Mouse (Mus musculus) kidney, adult 2 months (tissue): ENCODE measurements at regions not wholly inside any gene's neighbourhood (a gene's known extent, or its start where the extent isn't known, plus 50 kb on each side); places are given as distances from the start of the nearest gene placed in this dataset.

ENCODE experiments used
- DNase-seq: peaks from one replicate; pipeline ENCODE4 v3.0.0; 2021
- H3K27ac ChIP-seq: fragments of 200-500 bp; 2 replicates; pipeline ENCODE4 v1.5.1; 2012; ENCODE audit warnings: low read depth, low read length, control low read depth, inconsistent platforms; ENCODE audit not compliant: insufficient read depth
- H3K27me3 ChIP-seq: fragments of 200-500 bp; replicated peaks from 2 replicates; pipeline ENCODE4 v1.6.1; 2012; ENCODE audit warnings: mild to moderate bottlenecking, moderate library complexity, low read length, inconsistent platforms; ENCODE audit not compliant: control insufficient read depth, insufficient read depth
- H3K36me3 ChIP-seq: fragments of 200-500 bp; 2 replicates; pipeline ENCODE4 v1.6.1; 2012; ENCODE audit warnings: mild to moderate bottlenecking, moderate library complexity, low read length, inconsistent platforms; ENCODE audit not compliant: control insufficient read depth, insufficient read depth
- H3K4me1 ChIP-seq: fragments of 200-500 bp; 2 replicates; pipeline ENCODE4 v1.6.1; 2011; ENCODE audit warnings: low read length; ENCODE audit not compliant: control insufficient read depth, insufficient read depth
- H3K4me3 ChIP-seq: fragments of 200-500 bp; 2 replicates; pipeline ENCODE4 v1.5.1; 2011; ENCODE audit warnings: mild to moderate bottlenecking, low read depth, low read length, control low read depth; ENCODE audit not compliant: insufficient read depth
- CTCF ChIP-seq: fragments of 200-500 bp; conservative IDR thresholded peaks from 2 replicates; pipeline ENCODE4 v1.5.1; 2011; ENCODE audit warnings: low read depth, mild to moderate bottlenecking, control low read depth, low read length, moderate library complexity, mixed read lengths; ENCODE audit not compliant: insufficient read depth, insufficient read length
- POLR2A ChIP-seq: fragments of 200-500 bp; IDR thresholded peaks from one replicate; pipeline ENCODE4 v1.6.1; 2011; ENCODE audit warnings: low read depth, low read length, control low read depth
- WGBS: fragments of 180-500 bp; shearing (Covaris S2); methylation state at CpG from one replicate; pipeline ENCODE4 v1.1.7; 2018; 5-methylcytosine and 5-hydroxymethylcytosine counted together

- no peak for TF ChIP-seq POLR2A
- no peak for TF ChIP-seq CTCF
- DNase-seq: no peak
- H3K27ac ChIP-seq: no peak overlapping the region
- WGBS: 98% methylated on average over 1 of the region's 1 CpGs
- no peaks in the 10 kb centered on the region for H3K27me3 ChIP-seq
- H3K4me1 ChIP-seq: no peaks in the 10 kb centered on the region
- H3K36me3 ChIP-seq: no peaks in the 10 kb centered on the region
- H3K4me3 ChIP-seq: no peak overlapping the region
Measured at GRCm38 (mm10) chr15:93705109-93705508, 109.4 kb upstream of the Prickle1 start.

DNA sequence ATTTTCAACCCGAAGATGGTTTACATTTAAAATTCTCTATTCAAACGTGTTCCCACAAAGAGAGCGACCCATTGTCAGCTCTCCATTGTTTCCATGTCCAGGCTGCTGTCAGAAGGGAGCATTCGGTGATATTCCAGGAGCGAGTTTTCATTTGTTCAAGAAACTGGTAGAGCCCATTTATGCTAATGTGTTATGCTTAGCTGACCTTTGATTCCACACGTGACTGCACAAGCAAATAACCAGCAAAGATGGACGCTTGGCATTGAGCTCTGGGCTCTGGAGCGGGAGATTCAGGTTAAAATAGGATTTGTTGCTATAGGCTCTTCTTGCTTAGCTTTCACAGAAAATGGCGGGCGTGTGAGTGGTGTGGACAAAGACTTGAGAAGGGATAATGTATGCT is 105.3 kb upstream of the Prickle1 start:
- Histone ChIP-seq H3K4me1 (no peaks in the 10 kb centered on the region), H3K4me3 (no peak overlapping the region), H3K27ac (no peak overlapping the region), H3K36me3 (no peaks in the 10 kb centered on the region), H3K27me3 (no peaks in the 10 kb centered on the region)
- 62% methylated on average over 10 of the region's 10 CpGs for WGBS
- peak; percentile 36 for DNase-seq
- TF ChIP-seq POLR2A: no peak

DNA sequence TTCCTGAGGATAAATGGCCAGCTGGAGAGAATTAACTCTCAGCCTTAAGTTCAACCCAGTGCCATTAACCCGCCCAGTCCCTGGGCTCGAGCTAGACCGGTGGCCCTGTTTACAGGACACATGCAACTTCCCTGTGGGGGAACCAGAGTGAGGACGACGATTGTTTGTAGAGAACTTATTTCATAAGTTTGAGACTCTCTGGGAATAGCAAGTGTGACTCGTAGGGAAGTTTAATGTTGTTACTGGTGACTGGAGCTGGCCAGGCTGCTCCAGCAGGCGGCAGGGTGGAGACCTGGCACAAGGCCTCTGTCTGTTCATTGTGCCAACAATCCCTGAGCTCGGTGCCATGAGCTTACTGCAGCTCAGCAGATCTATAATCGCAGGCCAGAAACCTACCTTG is 104.3 kb upstream of the Prickle1 start:
- H3K27ac ChIP-seq: no peak overlapping the region
- no peaks in the 10 kb centered on the region for H3K36me3 ChIP-seq
- 48% methylated on average over 9 of the region's 9 CpGs for WGBS
- TF ChIP-seq CTCF (peak; percentile 48), POLR2A (no peak)
- H3K4me3 ChIP-seq: no peak overlapping the region
- H3K27me3 ChIP-seq: no peaks in the 10 kb centered on the region
- H3K4me1 ChIP-seq: no peaks in the 10 kb centered on the region
- peak; percentile 68 for DNase-seq

DNA sequence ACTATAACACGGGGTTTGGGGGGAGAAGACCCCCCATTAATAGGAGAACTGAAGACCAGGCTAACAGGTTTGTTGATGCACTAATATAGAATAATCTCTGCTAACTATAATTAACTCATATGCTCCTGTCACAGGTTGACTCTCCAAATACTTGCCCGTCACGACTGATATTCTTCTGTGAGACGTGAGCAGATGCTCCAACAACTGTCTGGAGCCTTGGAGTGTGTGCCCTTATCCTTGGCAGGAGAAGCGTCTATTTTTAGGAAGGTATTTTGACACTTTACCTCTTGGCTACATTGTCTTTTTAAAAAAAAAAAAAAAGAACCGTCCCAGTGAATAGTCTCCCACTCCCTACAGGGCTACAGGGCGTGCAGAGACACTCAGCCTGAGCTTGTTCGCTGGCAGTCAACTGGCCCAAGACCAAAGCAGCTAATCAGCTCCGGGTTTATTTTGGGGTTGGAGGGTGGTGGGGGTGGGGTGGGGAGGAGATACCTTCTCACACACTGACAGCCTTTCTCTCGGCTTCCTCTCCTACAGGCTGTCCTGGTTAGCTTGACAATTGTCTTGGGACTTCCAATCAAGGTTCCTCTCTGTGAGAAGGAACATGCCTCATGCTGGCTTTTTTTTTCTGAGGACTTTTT is 102.6 kb upstream of the Prickle1 start:
- Histone ChIP-seq H3K4me1 (no peaks in the 10 kb centered on the region), H3K36me3 (no peaks in the 10 kb centered on the region), H3K27me3 (no peaks in the 10 kb centered on the region), H3K27ac (no peak overlapping the region), H3K4me3 (no peak overlapping the region)
- no peak for DNase-seq
- TF ChIP-seq CTCF: no peak
- TF ChIP-seq POLR2A: no peak
- WGBS: 48% methylated on average over 10 of the region's 10 CpGs

GRCm38 (mm10) chr15:93690717-93691116 is 95.0 kb upstream of the Prickle1 start:
- no peak for DNase-seq
- 50% methylated on average over 6 of the region's 6 CpGs for WGBS

DNA sequence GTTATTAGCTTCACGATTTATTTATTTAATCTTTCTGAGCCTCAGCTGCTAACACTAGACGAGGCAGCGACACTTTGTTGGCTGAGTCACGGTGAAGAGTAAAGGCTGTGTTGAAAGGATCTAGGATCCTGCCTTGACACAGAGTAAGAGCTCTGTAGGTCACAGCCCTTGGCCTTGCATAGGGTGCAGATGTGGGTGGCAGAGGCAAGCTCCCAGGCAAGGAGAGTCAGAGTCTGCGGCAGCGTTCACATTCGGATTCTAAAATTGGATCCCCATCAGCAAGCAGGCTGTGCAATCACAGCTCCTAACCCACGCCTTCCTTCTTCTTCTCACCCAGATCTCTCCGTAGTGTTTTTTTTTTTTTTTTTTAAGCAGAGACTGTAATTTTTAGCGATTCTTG is 94.3 kb upstream of the Prickle1 start:
- H3K27me3 ChIP-seq: no peaks in the 10 kb centered on the region
- no peak overlapping the region for H3K27ac ChIP-seq
- no peak for DNase-seq
- no peak overlapping the region for H3K4me3 ChIP-seq
- TF ChIP-seq CTCF: no peak
- TF ChIP-seq POLR2A: no peak
- H3K4me1 ChIP-seq: no peaks in the 10 kb centered on the region
- WGBS: 82% methylated on average over 10 of the region's 10 CpGs
- H3K36me3 ChIP-seq: no peaks in the 10 kb centered on the region

More at GRCm38 (mm10) chr15:93690717-93691116, 95.0 kb upstream of the Prickle1 start:
- no peak overlapping the region for H3K4me3 ChIP-seq
- H3K36me3 ChIP-seq: no peaks in the 10 kb centered on the region
- H3K4me1 ChIP-seq: no peaks in the 10 kb centered on the region
- H3K27me3 ChIP-seq: no peaks in the 10 kb centered on the region
- TF ChIP-seq POLR2A: no peak
- no peak for TF ChIP-seq CTCF
- H3K27ac ChIP-seq: no peak overlapping the region

GRCm38 (mm10) chr15:93686385-93686784 is 90.7 kb upstream of the Prickle1 start:
- TF ChIP-seq POLR2A: no peak
- no peak for TF ChIP-seq CTCF
- Histone ChIP-seq H3K36me3 (no peaks in the 10 kb centered on the region), H3K27ac (no peak overlapping the region), H3K4me1 (no peaks in the 10 kb centered on the region), H3K27me3 (no peaks in the 10 kb centered on the region), H3K4me3 (no peak overlapping the region)
- no peak for DNase-seq
- WGBS: 71% methylated on average over 9 of the region's 9 CpGs
